In genomic region chr17:11644016-11644415, GRCm38 (mm10) we compare ENCODE assay signal across 20 mouse cellular contexts.
A peak's percentile ranks its signal among the peaks of the same experiment; 100 is the strongest.
DNase-seq lines count a peak whose midpoint lies in the region; ATAC-seq and TF ChIP-seq lines count a peak whose summit lies in the region.
"Had no signal": no experiment of that assay in that cellular context is flagged by ENCODE, and none has a peak within 500 bp of the region (broad histone marks: within the 10 kb centered on the region; RNA-seq: fewer than 3 reads in every experiment).

No protein-coding gene starts in this region.

- DNase-seq in heart, adult 11 months, result peak; percentile 86
- no peak for DNase-seq in heart, embryonic 10.5 days (ENCODE audit: low spot score)
- DNase-seq in heart, postnatal 10 days, result peak; percentile 38 to 55
- DNase-seq in heart, adult 8-10 months (ENCODE audit: low spot score), result no peak
- peak; percentile 31 for DNase-seq in kidney, adult 2 months
- DNase-seq in kidney, postnatal 25 days, result peak; percentile 40 to 57
- no peak for DNase-seq in urinary bladder, adult 18-20 months (ENCODE audit: low spot score in 2 of 2)
- DNase-seq: adrenal gland, adult 8-10 months; B cell, adult 2 months; cerebellum, adult 11-12 months; cerebellum, adult 9-10 months; cerebellum, postnatal 25 days; gastrocnemius, postnatal 36 days had no signal

- H3K4me3 ChIP-seq in heart, embryonic 10.5 days, result no peak overlapping the region
- H3K4me3 ChIP-seq in kidney, adult 2 months (ENCODE audit: insufficient read depth, low read depth, low read length), result no peak overlapping the region
- no peak overlapping the region for H3K4me3 ChIP-seq in kidney, embryonic 14.5 days (ENCODE audit: low read length)
- H3K4me3 ChIP-seq: embryonic facial prominence, embryonic 12.5 days; forebrain, embryonic 15.5 days; heart, embryonic 12.5 days; hindbrain, embryonic 15.5 days had no signal

- 70% methylated on average over 4 of the region's 4 CpGs for WGBS in heart, embryonic 10.5 days
- WGBS in kidney, adult 2 months, result 57% methylated on average over 4 of the region's 4 CpGs
- 80% methylated on average over 4 of the region's 4 CpGs for WGBS in kidney, embryonic 14.5 days

- TF ChIP-seq POLR2A in kidney, adult 2 months (IDR thresholded peaks at IDR 0.05; ENCODE audit: low read depth, low read length), result no peak

- no peak for ATAC-seq in kidney, embryonic 14.5 days (ENCODE audit: low FRiP score, low TSS enrichment)
- ATAC-seq: CD4-positive, CD25-positive, alpha-beta regulatory T cell, adult 4 months; forebrain, embryonic 15.5 days had no signal

- no peak for TF ChIP-seq CTCF in kidney, adult 2 months (conservative IDR thresholded peaks at IDR 0.05; ENCODE audit: insufficient read depth, insufficient read length, low read depth, low read length)

- no peaks in the 10 kb centered on the region for H3K4me1 ChIP-seq in heart, embryonic 10.5 days
- H3K4me1 ChIP-seq in kidney, adult 2 months (ENCODE audit: control insufficient read depth, insufficient read depth, low read length), result no peaks in the 10 kb centered on the region
- no peaks in the 10 kb centered on the region for H3K4me1 ChIP-seq in kidney, embryonic 14.5 days (ENCODE audit: control insufficient read depth, insufficient read depth, low read length)
- H3K4me1 ChIP-seq: embryonic facial prominence, embryonic 12.5 days; heart, embryonic 12.5 days; hindbrain, embryonic 15.5 days had no signal

- H3K36me3 ChIP-seq in heart, embryonic 10.5 days, result no peaks in the 10 kb centered on the region
- no peaks in the 10 kb centered on the region for H3K36me3 ChIP-seq in kidney, adult 2 months (ENCODE audit: control insufficient read depth, insufficient read depth, low read length)
- H3K36me3 ChIP-seq in kidney, embryonic 14.5 days (ENCODE audit: control insufficient read depth, insufficient read depth, low read length), result no peaks in the 10 kb centered on the region
- H3K36me3 ChIP-seq: embryonic facial prominence, embryonic 12.5 days; forebrain, embryonic 15.5 days; G1E; heart, embryonic 12.5 days; hindbrain, embryonic 15.5 days had no signal

- no peak overlapping the region for H3K9ac ChIP-seq in kidney, embryonic 14.5 days (ENCODE audit: low read depth, low read length)
- H3K9ac ChIP-seq: embryonic facial prominence, embryonic 12.5 days; forebrain, embryonic 15.5 days; heart, embryonic 12.5 days; hindbrain, embryonic 15.5 days had no signal

- H3K27ac ChIP-seq in heart, embryonic 10.5 days, result no peak overlapping the region
- no peak overlapping the region for H3K27ac ChIP-seq in kidney, adult 2 months (ENCODE audit: insufficient read depth, low read depth, low read length)
- no peak overlapping the region for H3K27ac ChIP-seq in kidney, embryonic 14.5 days (ENCODE audit: low read depth, low read length)
- H3K27ac ChIP-seq: embryonic facial prominence, embryonic 12.5 days; forebrain, embryonic 15.5 days; hindbrain, embryonic 15.5 days had no signal

- no peak overlapping the region for H3K4me2 ChIP-seq in kidney, embryonic 14.5 days (replicated peaks; ENCODE audit: low read depth, low read length)
- H3K4me2 ChIP-seq: embryonic facial prominence, embryonic 12.5 days; forebrain, embryonic 15.5 days; heart, embryonic 12.5 days; hindbrain, embryonic 15.5 days had no signal

- intact Hi-C loops in heart, postnatal 10 days (cut with DNase I), result no loop called here

- no peaks in the 10 kb centered on the region for H3K9me3 ChIP-seq in heart, embryonic 10.5 days
- no peaks in the 10 kb centered on the region for H3K9me3 ChIP-seq in kidney, embryonic 14.5 days (ENCODE audit: control insufficient read depth, low read length)
- H3K9me3 ChIP-seq: embryonic facial prominence, embryonic 12.5 days; forebrain, embryonic 15.5 days; G1E; heart, embryonic 12.5 days; hindbrain, embryonic 15.5 days had no signal

- H3K27me3 ChIP-seq in heart, embryonic 10.5 days (ENCODE audit: insufficient read depth, poor library complexity, severe bottlenecking), result no peaks in the 10 kb centered on the region
- H3K27me3 ChIP-seq in kidney, adult 2 months (replicated peaks; ENCODE audit: control insufficient read depth, insufficient read depth, low read length), result no peaks in the 10 kb centered on the region
- H3K27me3 ChIP-seq in kidney, embryonic 14.5 days (ENCODE audit: control insufficient read depth, insufficient read depth, low read length), result no peaks in the 10 kb centered on the region
- H3K27me3 ChIP-seq: embryonic facial prominence, embryonic 12.5 days; forebrain, embryonic 15.5 days; hindbrain, embryonic 15.5 days had no signal

Comparison
In these comparisons a context has a peak if more than half of its experiments do, and no peak if none do; other contexts are left out.
1. DNase-seq: peak in heart, adult 11 months (single experiment), heart, postnatal 10 days (2 of 2), kidney, adult 2 months (single experiment) and kidney, postnatal 25 days (2 of 2); none in heart, embryonic 10.5 days (single experiment), heart, adult 8-10 months (single experiment) and urinary bladder, adult 18-20 months (0 of 2).